Mouse (Mus musculus) bone marrow macrophage, adult 2 months (primary cell): ENCODE measurements around the gene Ldb1.

Source experiments
- CTCF ChIP-seq: IDR thresholded peaks from 2 replicates; pipeline ENCODE4 v1.5.1; 2012; ENCODE audit warnings: low read depth, mild to moderate bottlenecking, low read length, moderate library complexity
- POLR2A ChIP-seq: IDR thresholded peaks from 2 replicates; pipeline ENCODE4 v1.6.1; 2012; ENCODE audit warnings: mild to moderate bottlenecking, low read depth, low read length, borderline replicate concordance

GRCm38 (mm10) chr19:46045696-46046311 is 790 bp upstream of the Ldb1 start:
- TF ChIP-seq CTCF, result no peak
- no peak for TF ChIP-seq POLR2A
